In the genomic region with DNA sequence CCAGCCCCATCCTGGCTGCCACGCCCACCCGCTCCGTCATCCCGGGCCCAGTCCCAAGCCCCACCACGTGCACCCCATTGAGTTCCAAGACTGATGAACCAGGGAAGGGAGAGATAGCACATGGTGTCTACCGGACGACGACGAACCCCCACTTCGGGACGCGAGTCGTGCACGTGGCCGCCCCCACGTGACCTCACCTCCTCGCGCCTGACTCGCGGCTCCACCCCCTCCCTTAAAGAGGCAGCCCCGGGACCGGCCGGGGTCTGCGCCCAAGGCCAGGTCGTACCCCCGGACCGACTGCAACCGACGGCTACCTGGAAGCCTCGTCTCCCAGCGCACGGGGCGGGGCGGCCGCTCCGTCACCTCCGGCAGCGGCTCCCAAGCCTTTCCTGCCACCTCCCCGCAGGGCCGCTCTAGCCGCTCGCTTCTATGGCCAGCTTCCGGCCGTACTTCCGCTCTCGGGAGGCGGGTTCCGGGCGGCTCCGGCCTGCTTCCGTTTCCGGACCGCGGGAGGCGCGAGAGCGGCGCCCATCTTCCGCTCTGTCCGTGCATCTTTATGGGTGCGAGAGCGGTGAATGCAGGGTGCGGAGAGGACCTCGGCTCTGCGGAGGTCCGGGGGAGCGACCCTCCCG, we compare ENCODE assay signal across 8 mouse cellular contexts. TPM values are rescaled to one million over a fixed set of nuclear protein-coding genes. Genes with fewer than 3 reads are reported as not detected.
DNase-seq lines count a peak whose midpoint lies in the region; ATAC-seq and TF ChIP-seq lines count a peak whose summit lies in the region.

A gene (minus strand): TSS at position 451 of the 632 bp plus-strand sequence.

- intact Hi-C loops in heart, adult 2 months (cut with DNase I): loop anchor here (1.0 to 2.0 kb wide), 3 partner anchors 34 to 74 kb away; a partner anchor contains a TSS

- peak within 1 kb of the TSS; percentile 97 for H3K4me2 ChIP-seq in embryonic facial prominence, embryonic 13.5 days
- peak within 1 kb of the TSS; percentile 97 for H3K4me2 ChIP-seq in limb, embryonic 13.5 days (replicated peaks)
- H3K4me2 ChIP-seq in midbrain, embryonic 16.5 days (ENCODE audit: low read length): peak within 1 kb of the TSS; percentile 98

- H3K4me1 ChIP-seq in embryonic facial prominence, embryonic 13.5 days: peaks cover 9% of the 10 kb centered on the region
- H3K4me1 ChIP-seq in heart, adult 2 months (ENCODE audit: control insufficient read depth, insufficient read depth, low read length): 0 out of 2 replicates have a peak, but pooled peaks cover 2% of the 10 kb centered on the region
- peaks cover 12% of the 10 kb centered on the region for H3K4me1 ChIP-seq in limb, embryonic 13.5 days
- H3K4me1 ChIP-seq in midbrain, embryonic 16.5 days (ENCODE audit: control insufficient read depth, insufficient read depth, low read length): peaks cover 17% of the 10 kb centered on the region

- TF ChIP-seq EP300 in heart, adult 2 months (IDR thresholded peaks at IDR 0.05; ENCODE audit: insufficient read depth, low read depth, low read length): no peak

- peak within 1 kb of the TSS; percentile 79 for H3K4me3 ChIP-seq in embryonic facial prominence, embryonic 13.5 days
- H3K4me3 ChIP-seq in heart, adult 2 months: peak within 1 kb of the TSS; percentile 69
- peak within 1 kb of the TSS; percentile 81 for H3K4me3 ChIP-seq in limb, embryonic 13.5 days
- peak within 1 kb of the TSS; percentile 70 for H3K4me3 ChIP-seq in midbrain, embryonic 16.5 days (ENCODE audit: low read depth, low read length)

- H3K79me2 ChIP-seq in heart, adult 2 months (replicated peaks; ENCODE audit: control insufficient read depth, insufficient read depth, low read length): no peaks in the 10 kb centered on the region

- peak; percentile 89 for ATAC-seq in embryonic facial prominence, embryonic 13.5 days (ENCODE audit: insufficient number of reproducible peaks, insufficient read depth, low FRiP score, low TSS enrichment, low read depth)
- peak; percentile 95 for ATAC-seq in limb, embryonic 13.5 days (ENCODE audit: low FRiP score, low read depth)
- peak; percentile 97 for ATAC-seq in midbrain, embryonic 16.5 days

- no peaks in the 10 kb centered on the region for H3K27me3 ChIP-seq in embryonic facial prominence, embryonic 13.5 days
- no peaks in the 10 kb centered on the region for H3K27me3 ChIP-seq in heart, adult 2 months (ENCODE audit: control insufficient read depth, insufficient read depth, low read length)
- H3K27me3 ChIP-seq in limb, embryonic 13.5 days: no peaks in the 10 kb centered on the region
- H3K27me3 ChIP-seq in midbrain, embryonic 16.5 days (ENCODE audit: control insufficient read depth, insufficient read depth, low read depth, low read length): no peaks in the 10 kb centered on the region

- peak; percentile 88 for TF ChIP-seq POLR2A in heart, adult 2 months (IDR thresholded peaks at IDR 0.05; ENCODE audit: insufficient read depth, low read depth, low read length)

- peak within 1 kb of the TSS; percentile 95 for H3K27ac ChIP-seq in embryonic facial prominence, embryonic 13.5 days
- H3K27ac ChIP-seq in heart, adult 2 months: peak within 1 kb of the TSS; percentile 91
- peak within 1 kb of the TSS; percentile 95 for H3K27ac ChIP-seq in limb, embryonic 13.5 days
- H3K27ac ChIP-seq in midbrain, embryonic 16.5 days (ENCODE audit: low read length): peak within 1 kb of the TSS; percentile 86

- no peaks in the 10 kb centered on the region for H3K9me3 ChIP-seq in embryonic facial prominence, embryonic 13.5 days
- peaks cover 8% of the 10 kb centered on the region; the same call in 1 of the 2 replicates for H3K9me3 ChIP-seq in limb, embryonic 13.5 days
- H3K9me3 ChIP-seq in midbrain, embryonic 16.5 days (replicated peaks; ENCODE audit: control insufficient read depth, low read length, poor library complexity, severe bottlenecking): no peaks in the 10 kb centered on the region

- WGBS in embryonic facial prominence, embryonic 13.5 days: 1% methylated on average over 68 of the region's 68 CpGs
- WGBS in heart, adult 2 months: under 1% methylated on average over 68 of the region's 68 CpGs
- under 1% methylated on average over 68 of the region's 68 CpGs for WGBS in limb, embryonic 13.5 days
- under 1% methylated on average over 68 of the region's 68 CpGs for WGBS in midbrain, embryonic 16.5 days

- TF ChIP-seq CTCF in heart, adult 2 months (IDR thresholded peaks at IDR 0.05): peak; percentile 17; the same call in 1 of the 2 replicates

- peaks cover 36% of the 10 kb centered on the region for H3K36me3 ChIP-seq in embryonic facial prominence, embryonic 13.5 days
- H3K36me3 ChIP-seq in heart, adult 2 months (ENCODE audit: control insufficient read depth, insufficient read depth, low read length): no peaks in the 10 kb centered on the region
- H3K36me3 ChIP-seq in limb, embryonic 13.5 days: peaks cover 32% of the 10 kb centered on the region
- peaks cover 6% of the 10 kb centered on the region for H3K36me3 ChIP-seq in midbrain, embryonic 16.5 days (ENCODE audit: control insufficient read depth, insufficient read depth, low read length)

- H3K9ac ChIP-seq in embryonic facial prominence, embryonic 13.5 days: peak within 1 kb of the TSS; percentile 94
- H3K9ac ChIP-seq in heart, adult 2 months (ENCODE audit: low read depth, low read length): peak within 1 kb of the TSS; percentile 74
- peak within 1 kb of the TSS; percentile 91 for H3K9ac ChIP-seq in limb, embryonic 13.5 days
- peak within 1 kb of the TSS; percentile 83 for H3K9ac ChIP-seq in midbrain, embryonic 16.5 days (ENCODE audit: low read depth, low read length)

- peak; percentile 95 for DNase-seq in 3134 (ENCODE audit: extremely low read depth, insufficient read length, low spot score)
- peak; percentile 98 for DNase-seq in adrenal gland, postnatal 36 days
- DNase-seq in heart, adult 2 months: peak; percentile 98 to 99
- peak; percentile 94 for DNase-seq in kidney, adult 8-10 months
- peak; percentile 94 to 97 for DNase-seq in spleen, postnatal 10 days (ENCODE audit: low spot score in 2 of 2)

RNA-seq across cellular contexts. Expression of the gene that starts here (rescaled TPM):
- total RNA-seq in adrenal gland, postnatal 36 days (2021): 100 to 1,000 TPM; 121 to 176 TPM
- polyA plus RNA-seq in embryonic facial prominence, embryonic 13.5 days (2015; fragmentation: Nextera tagmentation; extraction: Ambion mirVana): 124 and 138 TPM in 2 replicates
- 10 to 100 TPM; 83.2 to 99.8 TPM for total RNA-seq in heart, adult 2 months (2021)
- 208 and 238 TPM in 2 replicates for polyA plus RNA-seq in heart, adult 2 months (2012; rRNA removed)
- polyA plus RNA-seq in limb, embryonic 13.5 days (2015; fragmentation: Nextera tagmentation; extraction: Ambion mirVana): 128 and 133 TPM in 2 replicates
- polyA plus RNA-seq in midbrain, embryonic 16.5 days (2015; fragmentation: Nextera tagmentation; extraction: Ambion mirVana): 87.6 and 94.0 TPM in 2 replicates

Comparison
In these comparisons a context has a peak if more than half of its experiments do, and no peak if none do; other contexts are left out.
1. Peak in every context shown above with its lines: DNase-seq, ATAC-seq, H3K4me3 ChIP-seq and H3K27ac ChIP-seq.